Mouse (Mus musculus): ENCODE measurements around the gene Ptprn.
A peak's percentile ranks its signal among the peaks of the same experiment; 100 is the strongest.

Gene Ptprn

DNA sequence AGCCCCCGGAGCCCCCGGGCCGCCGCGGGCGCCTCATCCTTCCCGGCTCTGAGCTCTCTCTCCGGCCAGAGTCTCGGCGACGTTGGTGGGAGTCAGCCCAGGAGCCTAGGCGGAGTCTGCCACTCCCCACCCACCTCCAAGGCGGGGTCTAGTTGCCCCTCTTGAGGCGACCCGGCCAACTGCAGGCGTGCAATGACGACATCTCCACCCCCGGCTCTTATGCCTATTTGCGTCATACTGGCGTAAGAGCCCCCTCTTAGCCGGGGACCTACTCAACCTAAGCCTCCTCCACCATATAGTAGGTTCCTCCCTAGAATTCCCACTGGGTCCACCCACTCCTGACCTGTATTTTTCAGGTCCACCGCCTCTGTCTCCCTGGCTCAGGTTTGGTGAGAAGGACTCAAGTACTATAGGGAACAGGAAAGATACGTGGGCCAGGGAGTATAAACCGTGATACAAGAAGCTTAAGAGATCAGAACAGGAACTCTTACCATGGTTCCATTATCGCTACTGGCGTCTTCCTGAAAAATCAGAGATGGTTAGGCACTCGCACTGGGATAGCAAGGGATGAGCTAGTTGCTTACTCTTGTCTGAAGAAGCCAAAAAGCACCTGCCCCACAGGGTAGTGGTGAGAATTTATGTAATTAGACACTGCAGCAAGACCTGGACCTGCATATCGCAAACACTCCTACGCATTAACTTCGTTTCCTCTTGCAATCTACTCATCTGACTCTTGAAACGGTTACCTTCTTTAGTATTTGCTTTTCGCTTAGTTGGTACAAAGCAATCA is at the start of gene Ptprn:
Ptprn (minus strand) TSS at position 412 of the 790 bp plus-strand sequence.
- DNase-seq (ENCODE audit: low spot score in 2 of 2), result no peak

DNA sequence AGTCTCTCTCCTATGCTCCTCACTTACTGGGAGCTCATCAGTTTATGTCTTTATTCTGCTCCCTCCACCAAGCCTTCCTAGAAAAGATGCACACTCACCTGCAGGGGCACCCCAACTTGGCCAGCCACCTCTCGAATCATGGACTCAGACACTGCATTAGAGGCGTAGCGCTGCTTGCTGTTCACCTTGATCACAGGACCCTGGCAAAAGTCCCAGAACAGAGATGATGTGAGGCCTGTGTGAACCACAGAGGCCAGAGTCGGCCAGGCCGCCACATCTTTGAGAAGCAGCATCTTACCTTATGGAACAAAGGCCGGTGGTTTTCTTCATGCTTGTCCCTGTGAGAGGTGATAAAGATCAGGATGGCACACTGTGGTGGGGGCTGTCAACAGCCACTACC is 47.4 kb upstream of the Ptprn start:
- no peak for DNase-seq (ENCODE audit: low spot score in 2 of 2)

DNA sequence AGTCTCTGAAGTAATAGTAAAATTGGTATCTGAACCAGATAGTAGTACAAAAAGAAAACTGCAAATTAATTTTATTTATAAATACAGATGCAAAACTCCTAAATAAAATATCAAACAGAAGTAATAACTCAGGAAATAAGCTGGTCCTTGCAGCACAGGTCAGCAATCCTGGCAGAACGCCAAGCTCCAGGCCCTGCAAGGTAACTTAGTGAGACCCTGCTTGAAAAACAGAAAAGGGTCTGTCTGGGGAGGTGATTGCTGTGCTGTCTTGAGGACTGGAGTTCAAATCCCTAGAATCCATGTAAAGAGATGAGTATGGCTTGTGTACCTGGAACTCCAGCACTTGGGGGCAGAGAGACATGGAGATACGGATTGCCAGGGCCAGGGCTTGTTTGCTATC is 40.4 kb upstream of the Ptprn start:
- DNase-seq (ENCODE audit: low spot score in 2 of 2), result no peak

DNA sequence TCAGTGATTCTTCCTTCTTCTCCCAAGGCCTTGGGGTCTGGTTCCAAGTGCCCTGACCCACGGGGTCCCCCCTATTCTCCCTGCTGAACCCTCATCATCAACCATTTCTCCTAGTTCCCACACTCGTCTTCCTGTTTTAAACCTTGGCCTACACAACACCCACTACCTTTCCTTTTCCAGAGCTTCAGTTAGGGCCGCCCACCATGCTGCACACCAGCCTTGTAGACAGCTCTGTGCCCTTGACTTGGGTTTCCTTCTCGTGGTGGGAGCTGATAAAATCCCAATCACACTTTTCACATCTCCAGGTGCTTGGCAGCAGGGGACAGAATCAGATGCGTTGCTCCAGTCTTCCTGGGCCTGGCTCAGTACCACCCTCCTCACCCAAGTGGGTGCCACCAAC is 30.0 kb upstream of the Ptprn start:
- no peak for DNase-seq (ENCODE audit: low spot score in 2 of 2)

DNA sequence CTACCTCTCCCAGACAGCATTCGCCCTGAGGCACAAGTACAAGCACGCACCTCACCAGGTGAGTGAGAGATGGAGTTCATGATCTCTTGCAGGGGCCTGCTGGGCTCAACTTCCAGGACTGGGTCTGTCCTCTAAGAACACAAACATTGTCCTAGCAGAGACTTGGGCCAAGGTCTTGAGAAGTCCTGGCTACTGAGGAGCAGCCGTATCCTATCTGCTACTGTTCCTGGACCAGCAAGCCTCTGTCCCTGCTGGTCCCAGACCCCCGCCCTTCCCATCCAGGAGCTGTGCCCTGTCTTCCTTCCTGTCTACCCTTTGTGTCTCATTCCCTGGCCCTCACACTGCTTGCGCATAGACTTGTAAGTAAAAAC is 29.0 kb upstream of the Ptprn start:
- DNase-seq (ENCODE audit: low spot score in 2 of 2), result no peak

DNA sequence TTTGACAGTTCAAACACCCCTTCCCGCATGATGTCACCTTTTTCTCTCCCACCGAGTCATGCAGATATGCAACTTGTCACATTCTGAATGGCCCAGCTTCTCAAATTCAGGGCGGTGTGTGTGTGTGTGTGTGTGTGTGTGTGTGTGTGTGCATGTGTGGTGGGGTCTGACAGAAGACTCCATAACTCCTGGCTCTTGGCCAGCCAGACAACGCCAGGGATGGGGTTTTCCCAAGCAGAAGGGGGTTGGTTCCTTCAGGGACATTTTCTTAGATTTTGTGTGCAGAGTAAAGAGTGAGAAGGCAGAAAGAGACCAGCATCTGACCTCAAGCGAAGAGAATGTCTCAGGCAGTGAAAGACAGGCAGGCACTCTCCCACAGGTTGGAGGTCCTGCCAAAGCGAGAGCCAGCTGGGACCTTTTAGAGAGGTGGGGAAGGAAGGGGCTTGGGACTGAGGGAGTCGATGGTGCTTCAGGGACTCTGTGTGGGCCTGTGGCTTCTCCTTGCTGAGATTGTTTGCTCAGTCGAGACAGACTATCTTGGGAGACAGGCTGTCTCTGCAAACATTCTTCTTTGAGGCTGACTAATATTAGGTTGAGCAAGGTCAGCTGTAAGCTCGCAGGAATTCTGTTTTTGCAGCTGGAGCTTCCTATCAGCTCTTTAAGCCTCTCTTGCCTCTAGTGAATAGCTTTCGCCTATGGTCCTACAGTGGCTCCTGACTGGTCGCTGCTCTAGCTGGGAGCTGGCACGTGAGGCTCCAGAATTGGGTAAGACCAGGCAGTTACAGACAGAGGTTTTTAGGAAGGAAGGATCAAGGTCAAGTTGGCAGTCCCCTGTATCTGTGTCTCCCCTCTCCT is 28.4 kb upstream of the Ptprn start:
- DNase-seq (ENCODE audit: low spot score in 2 of 2), result no peak

DNA sequence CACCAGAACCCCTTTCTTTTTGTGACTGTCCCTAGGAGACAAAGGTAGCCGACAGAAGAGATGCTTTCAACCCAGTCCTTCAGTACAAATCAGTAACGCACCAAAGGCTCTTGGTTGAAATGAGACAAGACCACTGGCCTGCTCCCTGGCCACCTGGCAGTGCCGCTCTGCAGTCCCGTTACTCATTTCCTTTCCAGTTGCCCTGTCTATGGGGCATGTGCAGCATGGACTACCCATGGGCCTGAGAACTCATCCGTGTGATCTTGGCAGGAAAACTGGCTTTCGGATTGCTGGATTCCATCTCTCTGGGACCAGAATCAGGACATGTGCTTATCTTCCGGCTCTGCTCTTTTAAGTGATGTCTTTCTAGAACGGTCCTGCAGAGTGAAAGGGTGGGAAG is 27.0 kb upstream of the Ptprn start:
- DNase-seq (ENCODE audit: low spot score in 2 of 2), result no peak

DNA sequence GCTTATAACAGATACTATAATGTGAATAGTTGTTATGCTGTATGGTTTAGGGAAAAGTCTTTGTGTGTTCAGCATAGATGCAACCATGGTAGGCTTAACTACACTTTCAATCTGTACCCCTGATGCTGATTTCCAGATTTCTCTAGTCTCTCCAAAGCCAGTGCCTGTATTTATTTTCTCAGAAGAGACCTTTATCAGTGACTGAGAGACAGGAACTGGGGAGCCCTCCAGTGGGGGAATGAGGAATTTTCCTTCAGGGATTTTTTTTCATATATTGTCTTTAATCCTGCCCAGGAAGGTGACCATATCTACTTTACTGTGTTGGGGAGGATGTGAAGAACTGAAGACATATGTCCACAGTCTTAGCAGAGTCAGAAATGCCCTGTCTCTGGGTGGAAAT is 26.3 kb upstream of the Ptprn start:
- no peak for DNase-seq (ENCODE audit: low spot score in 2 of 2)

DNA sequence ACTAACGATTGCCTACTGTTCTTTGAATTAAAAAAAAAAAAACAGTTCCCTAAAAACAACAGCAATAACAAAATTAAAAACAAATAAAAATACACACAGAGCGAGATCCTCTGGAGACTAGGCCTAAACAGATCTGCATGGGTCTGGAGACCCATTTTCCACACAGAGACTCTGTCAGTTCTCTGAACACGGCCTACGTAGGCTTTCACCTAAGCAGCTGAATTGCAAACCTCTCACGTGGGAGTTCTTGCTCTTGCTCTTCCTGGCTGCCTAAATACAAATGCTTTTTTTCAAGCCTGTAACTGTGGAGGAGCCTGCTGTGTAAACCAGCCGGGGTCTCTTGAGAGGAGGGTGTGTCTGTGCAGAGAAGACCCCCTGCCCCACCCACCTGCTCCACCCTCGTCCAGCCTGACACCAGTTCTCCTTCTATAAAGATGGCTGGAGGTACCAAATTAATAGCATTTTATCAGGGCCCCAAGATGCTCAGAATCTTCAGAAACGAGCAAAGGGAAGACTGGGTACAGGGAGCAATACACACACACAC is 25.7 kb upstream of the Ptprn start:
- DNase-seq (ENCODE audit: low spot score in 2 of 2), result no peak

DNA sequence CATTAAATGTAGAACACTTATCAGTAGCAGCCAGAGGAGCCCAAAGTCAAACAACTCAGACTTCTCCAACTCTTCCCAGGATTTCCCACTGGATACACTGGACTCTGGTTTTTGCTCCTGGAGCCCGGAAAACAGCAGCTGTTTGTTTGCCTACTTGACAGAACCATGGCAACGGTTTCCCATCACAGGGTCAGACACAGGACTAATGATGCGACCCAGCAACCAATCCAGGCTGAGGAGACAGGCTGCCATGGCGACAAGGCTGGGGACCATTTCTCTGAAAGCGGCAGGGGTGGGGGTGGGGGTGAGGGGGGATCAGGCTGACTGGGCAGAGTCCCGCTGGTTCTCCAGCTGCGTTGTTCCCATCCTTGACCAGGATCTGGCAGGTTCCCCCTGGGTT is 25.1 kb upstream of the Ptprn start:
- DNase-seq (ENCODE audit: low spot score in 2 of 2), result no peak

DNA sequence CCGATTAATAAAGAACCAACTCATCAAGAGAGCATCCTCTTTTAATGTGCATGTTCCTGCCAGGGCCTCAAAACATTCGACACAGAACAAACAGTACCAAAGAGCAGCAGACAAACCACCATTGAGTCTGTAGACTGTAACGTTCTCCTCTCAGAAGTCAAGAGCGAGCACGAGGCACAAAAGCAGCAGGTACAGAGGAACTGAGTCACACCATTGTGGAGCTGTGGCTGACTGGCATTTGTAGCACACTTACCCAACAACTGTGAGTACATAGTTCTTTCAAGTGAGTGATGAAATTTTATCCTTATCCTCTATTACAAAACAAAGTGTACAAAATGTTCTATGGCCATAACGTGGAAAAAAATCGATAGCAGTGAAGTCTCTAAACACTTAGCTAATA is 20.6 kb upstream of the Ptprn start:
- no peak for DNase-seq (ENCODE audit: low spot score in 2 of 2)

DNA sequence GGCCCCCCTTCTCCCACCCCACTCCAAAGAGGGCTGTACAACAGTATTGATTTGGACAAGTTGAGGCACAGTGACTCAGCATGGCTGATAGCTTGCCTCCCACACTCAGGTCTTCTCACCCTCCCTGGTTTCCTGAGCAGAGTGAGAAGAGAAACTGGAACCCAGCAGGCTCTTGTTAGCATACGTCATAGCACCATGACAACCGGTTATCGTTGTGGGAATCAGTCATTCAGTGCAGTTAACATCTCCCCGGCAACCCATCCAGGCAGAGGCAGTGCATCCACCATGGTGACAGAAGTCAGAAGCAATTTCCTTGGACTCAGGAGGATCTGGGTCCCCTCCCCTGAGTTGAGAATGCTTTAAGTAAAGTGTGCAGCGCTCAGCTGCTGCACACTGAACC is 18.7 kb upstream of the Ptprn start:
- no peak for DNase-seq (ENCODE audit: low spot score in 2 of 2)

DNA sequence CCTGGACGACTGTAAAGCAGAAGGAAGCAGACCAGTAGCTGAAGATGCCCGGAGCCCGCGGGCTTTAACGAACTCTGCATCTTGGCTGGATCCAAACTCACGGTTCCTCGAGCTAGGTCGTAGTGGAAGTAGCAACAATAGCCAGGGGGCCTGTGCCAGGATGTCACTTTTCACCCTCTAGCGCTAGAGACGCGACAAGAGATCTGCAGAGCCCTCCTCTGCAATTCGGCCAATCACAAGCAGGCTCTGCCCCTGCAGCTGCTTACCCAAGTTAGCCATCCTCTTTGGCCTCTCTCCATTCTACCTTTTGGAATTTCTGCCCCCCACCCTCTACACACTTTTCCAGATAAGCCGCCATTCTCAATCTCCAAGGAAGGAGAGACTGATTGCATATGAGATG is 13.9 kb upstream of the Ptprn start, which contains the start of gene Resp18:
Resp18 (minus strand) TSS at position 188 of the 400 bp plus-strand sequence.
- DNase-seq (ENCODE audit: low spot score in 2 of 2), result no peak

DNA sequence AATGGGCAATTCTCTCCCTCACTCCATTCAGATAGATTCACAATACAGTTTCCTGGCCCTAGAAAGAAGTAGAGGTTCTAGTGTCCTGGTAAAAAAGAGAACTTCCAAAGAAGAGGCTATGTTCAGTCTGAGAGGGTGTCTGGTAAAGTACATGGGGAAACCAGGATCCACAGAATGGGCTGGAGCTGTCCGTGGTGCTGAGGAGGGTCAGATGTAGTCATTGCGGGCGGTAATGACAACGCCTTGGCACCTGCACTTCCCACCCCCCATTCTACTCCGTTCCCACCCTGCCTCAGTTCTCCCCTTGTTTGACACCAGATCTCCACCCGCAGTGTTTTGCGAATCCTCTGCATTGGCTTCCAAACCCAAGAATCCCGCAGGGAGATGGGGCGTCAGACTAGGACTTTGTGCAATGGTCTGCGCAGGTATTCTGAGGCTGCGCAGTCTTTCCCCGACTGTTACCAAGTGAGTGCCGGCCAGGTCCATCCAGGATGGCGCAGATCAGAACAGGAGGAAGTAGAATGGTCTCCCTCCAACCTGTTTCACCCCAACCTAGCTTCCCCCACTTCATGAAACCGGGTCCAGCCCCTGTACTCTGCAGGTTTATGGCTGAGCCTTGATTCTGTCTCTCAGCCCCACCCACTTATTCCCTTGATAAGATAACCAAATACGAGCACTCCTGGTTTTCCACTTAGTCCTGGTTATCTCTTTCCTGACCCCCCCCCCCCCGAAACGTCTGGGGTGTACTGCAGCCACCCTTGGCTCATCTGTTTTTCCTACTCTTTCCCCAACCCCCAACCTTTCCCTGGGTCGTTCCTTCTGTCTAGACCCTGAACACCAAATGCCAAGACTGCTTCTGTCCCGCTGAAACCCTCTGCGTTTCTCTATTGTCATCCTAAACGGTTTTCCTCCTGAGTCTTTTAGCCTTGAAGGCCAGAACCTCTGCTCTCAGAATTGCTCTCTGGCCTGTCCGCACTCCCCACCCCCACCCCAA is 13.2 kb upstream of the Ptprn start:
- no peak for DNase-seq (ENCODE audit: low spot score in 2 of 2)

DNA sequence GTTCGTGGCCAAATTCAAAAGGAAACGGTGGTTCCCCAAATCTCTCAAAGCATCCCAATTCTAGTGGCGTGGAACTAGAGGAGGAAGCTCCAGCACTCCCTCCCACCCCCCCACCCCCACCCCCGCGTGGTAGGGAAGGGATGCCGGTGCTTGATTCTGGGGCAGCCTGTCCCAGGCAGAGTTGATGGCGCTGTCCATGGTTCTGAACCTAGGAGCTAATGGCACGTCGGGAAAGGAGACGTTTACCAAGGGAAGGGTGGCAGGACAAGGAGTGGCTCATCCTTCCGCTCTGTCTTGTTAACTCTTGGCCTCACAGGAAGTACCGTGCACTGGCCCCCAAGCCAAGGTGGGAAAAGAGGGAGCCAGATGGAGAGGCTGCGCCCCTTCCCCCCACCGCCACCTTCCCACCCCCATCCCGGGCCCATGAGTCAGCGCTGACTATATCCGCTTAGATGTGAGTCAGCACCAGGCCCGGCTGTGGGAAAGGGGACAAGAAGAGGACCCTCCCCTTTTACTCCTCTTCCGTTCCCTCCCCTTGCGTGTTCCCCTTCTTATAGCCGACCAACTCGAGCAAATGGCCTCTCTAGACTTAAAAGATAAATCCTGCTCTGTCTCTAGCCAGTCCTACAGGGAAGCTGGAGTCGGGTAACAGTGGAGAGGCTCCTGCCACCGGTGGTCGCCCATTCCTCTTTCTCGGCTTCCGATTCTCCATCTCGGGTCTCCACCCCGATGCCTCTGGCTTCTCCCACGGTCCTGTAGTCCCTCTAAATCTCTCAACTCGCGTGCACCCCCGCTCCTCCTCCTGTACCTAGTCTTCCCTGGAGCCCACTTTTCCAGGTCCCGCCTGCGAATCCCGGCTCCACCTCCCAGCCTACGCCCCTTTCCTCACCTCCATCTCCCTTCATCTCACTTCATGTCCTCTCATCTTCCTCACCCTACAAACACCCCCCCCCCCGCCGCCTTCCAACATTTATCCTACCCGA is 1.0 kb downstream of the Ptprn start:
- no peak for DNase-seq (ENCODE audit: low spot score in 2 of 2)

DNA sequence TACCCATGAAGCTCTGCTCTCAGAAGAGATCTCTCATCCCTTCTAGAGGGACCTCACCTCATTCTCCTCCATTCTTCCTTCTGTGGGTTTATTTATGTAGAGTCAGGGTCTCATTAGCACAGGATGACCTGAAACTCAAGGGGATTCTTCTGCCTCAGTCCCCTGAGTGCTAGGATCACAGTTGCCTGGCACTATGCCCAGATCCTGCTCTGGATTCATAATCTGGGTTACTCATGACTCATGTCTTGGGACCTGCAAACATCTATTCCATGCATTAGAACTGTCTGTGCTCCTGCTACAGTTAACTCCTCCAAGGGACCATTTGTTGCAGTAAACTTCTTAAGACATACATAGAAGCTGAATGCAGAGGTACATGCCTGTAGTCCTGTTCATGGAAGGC is 3.0 kb downstream of the Ptprn start:
- no peak for DNase-seq (ENCODE audit: low spot score in 2 of 2)

DNA sequence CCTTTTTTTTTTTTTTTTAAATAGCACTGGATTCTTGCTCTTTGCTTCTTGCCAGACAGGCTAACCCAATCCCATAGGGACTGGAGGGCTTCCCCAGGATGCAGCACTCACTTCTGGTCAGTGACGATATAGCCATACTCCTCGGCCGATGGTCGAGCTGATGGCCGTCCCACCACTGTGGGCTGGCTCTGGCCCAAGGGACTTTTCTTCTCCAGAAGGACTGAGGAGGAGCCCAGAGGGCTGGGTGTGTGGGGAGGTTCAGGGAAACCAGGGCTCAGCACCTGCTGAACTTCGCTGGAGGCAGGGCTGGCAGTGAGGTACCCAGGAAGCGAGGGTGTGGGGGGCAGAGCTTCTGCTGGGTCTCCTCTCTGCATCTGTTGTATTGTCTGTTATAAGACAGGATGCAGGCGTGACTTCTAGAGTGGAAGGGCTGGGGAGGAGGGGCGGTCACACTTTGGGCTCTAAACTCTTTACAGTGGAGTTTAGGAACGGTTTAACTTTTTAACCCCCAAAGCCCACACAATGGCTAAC is 8.7 kb downstream of the Ptprn start:
- DNase-seq (ENCODE audit: low spot score in 2 of 2), result no peak

DNA sequence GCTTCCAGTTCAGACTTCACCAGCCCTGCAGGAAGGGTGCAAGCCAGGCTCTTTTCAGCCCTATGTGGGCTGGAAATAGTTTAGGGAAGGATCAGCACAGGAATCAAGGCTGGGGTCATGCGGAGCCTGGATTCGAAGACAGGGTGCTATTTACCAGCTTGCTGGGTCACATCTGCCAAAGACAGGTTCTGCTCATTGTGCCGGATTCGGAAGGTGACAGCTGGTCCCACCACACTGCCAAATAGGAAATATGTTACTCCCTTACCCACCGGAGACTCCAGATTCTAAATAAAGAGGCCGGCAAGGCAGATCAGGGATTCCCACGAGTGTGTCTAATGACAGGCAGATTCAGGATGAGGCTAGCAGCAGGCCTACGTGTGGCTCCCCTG is 9.7 kb downstream of the Ptprn start:
- DNase-seq (ENCODE audit: low spot score in 2 of 2), result no peak

DNA sequence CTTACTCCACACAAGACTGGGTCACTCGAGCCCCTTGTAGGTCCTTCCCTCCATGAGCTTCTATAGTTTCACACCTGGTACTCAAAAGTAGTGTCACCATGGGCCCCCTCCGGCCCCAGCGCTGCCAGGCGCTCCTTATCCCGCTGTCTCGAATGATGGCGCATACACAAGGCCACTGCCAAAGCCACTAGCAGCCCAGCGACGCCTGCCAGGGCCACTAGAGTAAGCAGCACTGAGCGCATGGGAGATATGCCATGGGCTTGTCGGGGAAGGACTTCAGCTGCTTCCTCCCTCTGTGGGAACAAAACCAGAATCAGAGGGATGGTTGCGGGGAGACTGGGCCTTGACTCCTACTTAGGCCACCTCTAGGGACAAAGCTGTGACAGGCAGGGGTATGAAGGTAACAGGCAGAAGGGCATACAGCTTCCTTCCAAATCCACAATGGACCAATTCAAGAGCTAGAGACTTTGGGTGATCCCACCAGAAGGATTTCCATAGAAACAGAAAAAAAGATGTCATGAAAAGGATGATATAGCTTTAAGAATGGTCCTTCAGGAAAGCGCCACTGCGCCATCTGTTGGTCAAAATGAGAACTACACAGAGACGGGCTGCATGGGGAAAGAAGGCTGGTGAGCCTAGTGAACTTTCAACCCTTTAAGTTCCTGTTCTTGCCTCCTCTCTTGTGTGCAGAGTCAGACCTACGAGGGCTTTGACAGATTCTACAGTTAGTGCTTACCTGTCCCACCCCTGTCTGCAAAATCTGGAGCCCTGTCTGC is 10.3 kb downstream of the Ptprn start:
- peak; percentile 74 to 83 for DNase-seq (ENCODE audit: low spot score in 2 of 2)

Data from natural killer cell, adult 2 months (primary cell).